Mouse (Mus musculus) heart, postnatal 10 days (tissue): ENCODE measurements at regions not wholly inside any gene's neighbourhood (a gene's known extent, or its start where the extent isn't known, plus 50 kb on each side); places are given as distances from the start of the nearest gene placed in this dataset.

Experiments
- DNase-seq, 2 experiments: peaks; one replicate each; pipeline ENCODE4 v3.0.0; 2021
- intact Hi-C: fragments of 180-260 bp; cut with DNase I; formaldehyde crosslinking; loops from one replicate; pipeline ENCODE4 v1.15.1; 2025

DNA sequence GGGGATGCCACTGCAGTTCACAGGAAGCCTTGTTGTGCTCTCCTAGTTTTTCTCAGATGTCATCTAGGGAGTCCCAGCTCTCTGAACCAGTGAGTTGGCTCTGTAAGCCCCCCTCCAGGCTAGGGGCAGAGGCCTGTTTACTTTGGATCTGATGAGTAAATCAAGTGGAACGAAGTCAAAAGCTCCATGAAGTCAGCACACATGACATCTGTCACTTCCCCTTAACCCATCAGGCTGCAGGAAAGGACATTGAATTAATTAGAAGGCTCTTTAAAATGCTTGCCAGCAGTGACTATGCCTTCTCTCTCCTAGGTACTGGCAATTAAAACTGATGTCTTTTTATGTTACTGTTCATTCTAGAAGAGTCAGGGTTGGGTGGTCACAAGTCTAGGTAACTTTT, 138.6 kb downstream of the Ackr3 start:
- intact Hi-C loops: no loop called here
- no peak for DNase-seq

DNA sequence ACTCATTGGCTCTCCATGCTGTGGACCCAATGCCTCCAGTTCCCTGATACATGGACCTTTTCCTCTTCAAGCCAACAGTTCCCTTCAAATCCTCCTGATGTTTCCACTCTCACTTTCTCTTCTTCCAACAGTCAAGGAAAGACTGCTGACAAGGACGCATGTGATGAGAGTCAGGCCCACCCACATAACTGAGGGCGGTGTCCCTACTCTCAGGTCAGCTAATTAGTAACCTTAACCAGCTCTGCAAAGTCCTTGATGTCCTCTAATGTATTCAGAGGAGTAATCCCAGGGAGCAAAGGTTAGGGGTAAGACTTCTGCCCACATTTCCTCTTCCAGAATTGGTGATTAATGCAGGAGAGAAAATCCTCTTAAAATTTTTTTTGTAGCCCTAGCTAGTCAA, 139.7 kb downstream of the Ackr3 start:
- intact Hi-C loops: no loop called here
- no peak for DNase-seq

DNA sequence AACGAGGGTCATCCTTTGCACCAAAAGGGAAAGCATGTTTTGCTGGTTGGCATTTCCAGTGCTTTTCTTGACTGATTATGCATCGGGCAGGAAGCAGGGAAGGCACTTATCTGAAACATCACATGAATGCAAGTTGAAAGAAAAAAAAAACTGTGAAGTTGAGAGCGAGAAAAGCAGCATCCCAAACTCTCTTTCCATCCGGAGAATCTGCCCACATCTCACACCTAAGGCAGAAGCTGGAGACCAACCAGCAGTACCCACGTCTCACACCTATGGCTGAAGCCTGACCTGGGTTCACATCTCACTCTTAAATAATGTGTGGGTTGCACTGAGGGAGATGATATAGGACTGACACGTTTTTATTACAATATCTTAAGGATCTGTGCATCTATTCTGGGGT, 143.3 kb downstream of the Ackr3 start:
- intact Hi-C loops: no loop called here
- DNase-seq: no peak

DNA sequence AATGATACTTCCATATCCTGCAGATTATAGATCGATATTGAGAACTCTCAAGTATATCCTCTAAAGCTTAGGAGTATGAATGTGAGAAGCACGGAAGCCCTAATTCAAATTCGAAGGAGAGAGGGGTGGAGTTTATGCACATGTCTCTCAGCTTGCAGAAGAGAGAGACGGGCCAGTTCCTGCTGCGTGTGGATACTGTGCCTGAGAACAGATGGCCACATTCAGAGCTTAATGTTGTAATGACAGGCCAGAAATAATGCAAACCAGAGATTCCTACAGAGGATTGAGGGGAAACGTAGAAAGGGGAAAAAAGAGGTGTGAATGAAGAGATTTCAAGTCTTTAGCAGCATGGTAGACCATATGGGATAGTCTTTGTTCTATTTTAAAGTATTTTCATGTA, 145.8 kb downstream of the Ackr3 start:
- intact Hi-C loops: no loop called here
- DNase-seq: no peak

DNA sequence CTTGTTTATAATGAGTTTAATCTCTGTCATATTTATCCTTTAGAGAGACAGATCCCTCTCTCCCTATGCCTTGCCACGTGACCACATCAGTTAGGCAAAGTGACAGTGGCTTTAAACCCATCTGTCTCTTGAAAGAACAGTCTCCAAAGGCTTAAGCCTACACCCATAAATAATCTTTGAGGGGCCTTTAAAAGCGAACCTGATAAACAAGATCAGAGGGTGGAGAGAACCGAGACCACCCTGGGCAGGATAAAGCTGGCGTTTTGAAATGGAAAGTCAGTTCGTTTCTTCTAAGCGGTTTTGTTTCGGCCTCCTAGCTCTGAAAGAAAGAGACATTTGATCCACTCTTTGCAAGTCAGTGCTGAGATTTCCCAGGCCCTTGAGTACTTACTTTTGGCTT, 149.5 kb downstream of the Ackr3 start:
- intact Hi-C loops: no loop called here
- no peak for DNase-seq

DNA sequence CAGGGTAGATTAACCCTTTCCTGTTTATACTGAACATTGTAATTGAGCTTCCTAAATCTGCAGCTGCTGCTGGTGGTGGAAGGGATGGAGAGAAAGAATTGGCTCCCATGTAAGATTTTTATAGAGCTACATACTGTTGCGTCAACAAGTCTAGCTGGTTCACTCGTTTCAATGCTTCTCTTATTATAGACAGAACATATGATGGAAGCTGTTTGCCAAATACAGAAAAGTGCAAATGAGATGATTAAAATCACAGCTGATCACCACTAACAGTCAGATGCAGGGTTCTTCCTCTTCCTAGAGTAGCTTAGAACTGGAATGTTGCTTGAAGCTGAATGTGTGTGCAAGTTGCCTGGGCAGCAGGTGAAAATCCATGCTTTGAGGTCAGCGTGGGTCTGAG, 152.8 kb downstream of the Ackr3 start:
- intact Hi-C loops: no loop called here
- DNase-seq: no peak

DNA sequence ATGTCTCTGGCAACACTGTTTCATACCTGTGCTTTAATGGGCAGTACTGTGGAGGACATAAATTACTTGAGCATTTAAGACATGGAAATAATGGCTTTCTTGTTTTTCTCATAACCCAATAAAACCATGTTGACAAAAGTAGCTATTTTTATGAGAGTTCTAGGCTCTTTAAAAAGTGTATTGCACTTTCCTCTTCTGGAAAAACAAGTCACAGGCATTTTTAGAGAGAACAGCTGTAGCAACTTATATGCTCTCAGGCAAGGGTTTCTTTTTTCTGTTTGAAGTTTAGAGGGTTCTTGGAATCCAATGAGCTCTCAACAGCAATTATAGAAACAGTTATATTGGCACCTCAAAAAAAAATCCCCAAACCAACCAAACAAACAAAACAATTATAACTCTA, 153.6 kb downstream of the Ackr3 start:
- DNase-seq: no peak
- intact Hi-C loops: no loop called here

DNA sequence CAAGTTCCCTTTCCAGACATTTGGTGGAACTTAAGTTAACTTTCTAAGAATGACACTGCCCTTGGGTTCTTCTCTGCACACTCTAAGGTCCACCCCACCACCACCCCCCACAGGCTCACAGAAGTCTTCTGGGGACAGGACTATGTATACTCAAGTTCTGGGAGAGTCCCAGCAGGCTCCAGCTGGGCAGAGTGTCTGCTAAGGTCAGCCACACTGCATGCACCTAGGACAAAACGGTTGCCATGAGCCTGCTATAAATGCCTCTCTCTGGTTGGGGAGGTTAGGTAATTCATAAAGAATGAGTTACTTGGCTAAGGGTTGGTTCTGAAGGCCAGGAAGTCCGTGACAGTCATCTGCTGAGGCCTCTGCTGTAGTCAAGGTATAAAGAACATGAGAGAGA, 155.2 kb downstream of the Ackr3 start:
- intact Hi-C loops: no loop called here
- peak; percentile 60 to 69 for DNase-seq

DNA sequence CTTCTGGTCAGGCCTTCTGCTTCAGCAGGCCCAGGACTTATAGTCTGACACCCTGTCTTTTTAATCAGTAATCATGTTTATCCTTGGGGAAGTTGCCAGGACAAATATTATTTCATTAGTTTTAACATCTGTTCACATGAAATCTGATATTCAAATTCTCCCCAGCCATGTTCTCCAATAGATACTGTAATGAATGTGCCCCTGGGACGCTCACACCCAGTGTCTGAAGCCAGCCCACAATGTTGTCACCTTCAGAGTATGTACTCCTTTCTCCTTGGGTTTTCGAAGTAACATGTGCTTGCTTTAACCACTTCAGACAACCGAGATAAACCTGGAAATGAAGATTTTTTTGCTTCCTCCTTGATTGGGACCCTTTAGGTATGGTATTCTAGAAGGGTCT, 156.3 kb downstream of the Ackr3 start:
- DNase-seq: peak; percentile 48 to 49
- intact Hi-C loops: loop anchor here (5.0 kb wide), 1 partner anchor 158 kb away; the partner anchor contains the start of gene Ackr3

DNA sequence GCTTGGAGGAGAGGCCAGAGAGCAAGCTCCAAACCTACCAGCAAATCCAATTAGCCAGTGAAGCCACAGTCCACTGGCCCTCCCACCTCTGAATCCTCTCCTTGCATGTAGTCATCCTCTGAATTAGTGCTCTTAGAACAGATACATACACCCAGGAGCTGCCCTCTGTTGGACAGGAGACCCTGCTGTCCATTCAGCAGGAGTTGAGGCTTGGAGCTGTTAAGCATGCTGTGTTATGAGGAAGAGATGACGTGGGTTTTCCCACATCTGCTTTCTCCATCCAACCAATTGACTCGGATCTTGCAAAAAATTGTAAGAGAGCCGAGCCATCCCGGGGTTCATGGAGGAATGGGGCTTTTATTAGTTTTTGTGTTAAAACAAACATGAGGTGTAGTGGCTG, 160.7 kb downstream of the Ackr3 start:
- intact Hi-C loops: loop anchor here (5.0 kb wide), 1 partner anchor 162 kb away; the partner anchor contains the start of gene Ackr3
- peak in 1 of 2 experiments; percentile 9 for DNase-seq

DNA sequence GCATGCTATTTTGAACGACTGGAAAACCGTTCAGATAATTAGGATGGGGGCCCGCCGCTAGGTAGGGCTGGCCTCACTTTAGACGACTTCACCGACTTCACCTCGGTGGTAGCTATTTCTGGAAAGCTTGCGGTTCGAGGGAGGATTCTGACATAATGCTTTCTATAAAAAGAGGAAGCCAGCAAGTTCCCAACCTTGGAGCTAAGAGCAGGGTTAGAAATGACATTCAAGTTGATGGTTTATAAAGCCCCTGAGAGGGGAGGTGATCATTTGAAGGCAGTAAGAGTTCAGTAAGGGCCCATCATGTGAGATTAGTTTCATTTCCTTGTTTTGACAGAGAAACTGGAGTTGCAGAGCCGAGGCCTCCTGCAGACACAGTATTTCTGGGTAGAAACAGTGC, 164.8 kb downstream of the Ackr3 start:
- intact Hi-C loops: no loop called here
- DNase-seq: peak; percentile 40 to 44

DNA sequence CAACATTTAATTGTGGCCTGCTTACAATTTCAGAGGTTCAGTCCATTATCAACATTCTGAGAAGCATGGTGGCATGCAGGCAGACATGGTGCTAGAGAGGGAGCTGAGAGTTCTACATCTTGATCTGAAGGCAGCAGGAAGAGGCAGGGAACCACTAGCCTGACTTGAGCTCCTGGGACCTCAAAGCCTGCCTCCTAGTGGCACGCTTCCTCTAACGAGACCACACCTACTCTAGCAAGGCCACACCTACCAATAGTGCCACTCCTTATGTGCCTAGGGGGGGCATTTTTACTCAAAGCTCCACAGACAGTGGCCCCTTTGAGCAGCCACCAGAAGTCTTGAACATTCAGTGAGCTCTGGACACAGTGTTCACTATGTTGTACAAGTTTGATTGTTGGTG, 165.5 kb downstream of the Ackr3 start:
- peak in 1 of 2 experiments; percentile 14 for DNase-seq
- intact Hi-C loops: no loop called here

DNA sequence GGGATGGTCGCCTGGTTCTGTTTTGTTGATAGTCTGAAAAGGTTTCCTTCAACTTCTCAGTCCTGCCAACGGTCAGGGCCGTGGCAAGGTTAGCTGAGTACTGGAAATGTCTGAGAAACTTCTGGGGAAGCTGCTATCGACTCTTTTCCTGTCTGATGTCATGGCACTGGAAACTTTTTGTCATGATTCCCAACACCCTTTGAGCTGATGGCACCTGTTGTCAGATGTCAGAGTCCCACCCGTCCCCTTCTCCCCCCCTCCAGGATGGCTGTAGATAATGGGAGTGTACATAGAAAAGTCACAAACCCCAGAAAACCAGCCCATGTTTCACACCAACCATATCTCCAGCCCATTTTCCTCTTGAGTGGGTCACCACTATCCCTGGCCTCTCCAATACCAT, 167.0 kb downstream of the Ackr3 start:
- DNase-seq: peak in 1 of 2 experiments; percentile 12
- intact Hi-C loops: no loop called here

DNA sequence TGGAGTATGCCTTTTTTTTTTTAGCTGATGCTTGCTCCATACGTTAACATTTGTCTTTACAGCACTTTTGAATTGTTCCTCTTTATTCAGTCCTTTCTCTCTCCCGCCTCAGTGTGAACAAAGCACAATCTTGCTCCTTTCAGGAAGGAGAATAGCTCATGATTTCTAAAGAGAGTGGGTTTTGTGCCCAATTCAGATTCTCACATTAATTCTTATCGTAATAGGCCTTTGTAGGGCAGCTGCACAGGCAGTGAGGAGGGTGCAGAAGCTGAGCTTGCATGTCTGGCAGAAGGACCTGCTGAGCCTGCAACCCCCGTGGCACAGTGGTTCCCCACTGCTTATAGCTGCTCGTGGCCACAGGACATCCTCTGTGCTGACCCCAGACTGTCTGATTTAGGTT, 169.2 kb downstream of the Ackr3 start:
- intact Hi-C loops: no loop called here
- no peak for DNase-seq

DNA sequence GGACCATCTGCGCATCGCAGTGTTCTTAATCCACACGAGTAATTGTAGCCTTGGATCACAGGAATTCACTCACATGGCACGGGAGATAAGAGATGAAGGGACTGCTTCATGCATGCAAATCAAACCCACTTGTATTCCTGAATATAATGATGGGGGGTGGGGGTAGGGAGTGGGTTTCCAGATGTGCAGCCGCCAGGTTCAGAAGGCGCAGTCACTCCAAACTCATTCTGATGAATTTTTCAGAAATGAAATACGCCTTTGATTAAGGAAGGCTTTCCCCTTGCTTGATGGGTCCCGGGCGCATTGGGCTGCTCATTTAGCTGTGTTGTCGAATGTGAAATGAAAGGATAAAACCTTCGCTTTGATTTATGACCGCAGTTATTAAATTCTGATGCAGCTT, 170.7 kb downstream of the Ackr3 start:
- intact Hi-C loops: no loop called here
- DNase-seq: no peak

DNA sequence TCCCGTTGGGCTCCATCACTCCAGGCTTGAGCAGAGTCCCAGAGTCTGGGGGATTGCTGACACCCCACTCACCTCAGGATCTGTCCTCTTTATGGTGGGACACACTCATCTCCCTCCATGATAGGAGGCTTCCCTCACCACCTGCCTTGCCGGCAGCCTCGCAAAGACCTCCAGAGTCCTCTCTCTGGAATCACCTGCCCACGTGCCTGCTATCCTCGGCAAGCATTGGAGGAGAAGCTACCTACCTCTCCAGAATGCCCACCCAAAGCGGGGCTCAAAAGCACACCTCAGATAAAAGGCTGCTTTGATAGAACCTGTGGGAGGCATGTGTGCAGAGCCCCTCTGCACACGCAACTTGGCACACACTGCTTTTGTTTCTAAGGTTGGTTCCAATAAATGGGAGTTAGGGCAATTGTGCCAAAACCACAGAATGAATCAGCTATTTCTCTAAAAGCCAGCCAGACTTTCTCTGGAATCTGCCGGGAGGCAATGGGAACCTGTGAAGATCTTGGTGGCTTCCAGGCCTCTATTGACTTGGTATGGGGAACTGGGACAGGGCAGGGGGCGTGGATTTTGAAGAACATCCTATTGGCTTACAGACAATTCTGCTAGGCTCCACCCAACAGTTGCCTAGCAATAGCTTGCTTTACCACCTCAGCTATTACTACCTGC, 176.4 kb downstream of the Ackr3 start:
- no peak for DNase-seq
- intact Hi-C loops: no loop called here

DNA sequence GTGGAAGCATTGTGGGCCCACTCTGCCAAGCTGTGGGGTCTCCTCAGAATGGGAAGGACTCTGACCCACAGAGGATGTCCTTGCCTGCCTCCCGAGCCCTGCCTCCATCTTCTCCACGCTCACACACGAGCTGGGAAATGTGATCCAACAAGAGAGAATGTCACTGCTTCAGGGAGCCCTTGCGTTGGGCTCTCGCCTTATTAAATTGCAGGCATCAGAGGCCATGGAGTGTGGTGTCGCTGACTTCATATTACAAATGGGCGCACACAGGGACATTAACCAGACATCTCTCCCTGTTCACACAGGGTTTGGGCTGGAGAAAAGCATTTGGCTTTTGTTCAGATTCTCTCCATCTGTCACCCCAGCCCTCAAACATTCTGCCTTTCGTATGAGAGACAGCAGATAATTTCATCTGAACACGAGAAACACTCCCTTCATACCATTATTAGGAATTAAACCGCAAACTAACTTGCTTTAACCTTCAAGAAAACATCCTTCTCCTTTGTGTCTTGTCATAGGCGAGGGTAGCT, 179.2 kb downstream of the Ackr3 start:
- intact Hi-C loops: no loop called here
- no peak for DNase-seq

DNA sequence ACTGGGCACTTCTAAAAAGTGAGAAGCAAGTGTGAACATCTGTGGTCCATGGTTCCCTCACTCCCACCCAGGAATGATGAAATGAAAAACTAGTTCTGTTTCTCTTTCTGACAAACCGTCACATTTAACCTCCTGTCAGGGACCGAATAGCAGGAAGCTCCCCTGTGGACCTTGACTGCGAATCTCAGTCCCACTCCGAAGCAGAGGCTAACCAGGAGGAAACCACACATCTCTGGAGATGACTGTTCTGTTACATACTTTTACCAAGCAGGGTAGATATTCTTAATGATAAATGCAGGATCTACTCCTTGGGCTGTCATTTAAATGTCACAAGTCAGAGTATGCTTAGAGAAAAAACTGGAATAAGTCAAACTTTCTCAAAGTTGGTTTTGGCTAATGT, 181.2 kb downstream of the Ackr3 start:
- intact Hi-C loops: no loop called here
- no peak for DNase-seq

DNA sequence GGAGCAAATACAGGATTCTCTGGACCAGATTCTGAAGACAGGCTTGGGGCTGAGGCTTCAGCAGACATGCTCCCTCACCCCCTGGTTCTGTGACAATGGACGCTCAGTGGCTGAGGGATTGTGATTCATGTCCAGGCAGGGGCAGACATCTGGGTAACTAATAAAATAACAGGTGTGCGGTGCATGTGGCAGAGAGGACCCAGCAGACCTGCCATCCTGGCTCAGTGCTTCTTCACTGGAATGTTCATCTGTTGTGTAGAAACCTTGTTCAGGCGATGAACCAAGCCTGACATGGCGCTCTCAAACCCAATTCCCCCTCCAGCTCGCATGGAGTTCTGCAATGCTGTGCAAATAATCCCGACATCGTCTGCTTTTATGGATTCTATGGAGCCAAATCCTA, 183.0 kb downstream of the Ackr3 start:
- intact Hi-C loops: no loop called here
- no peak for DNase-seq

DNA sequence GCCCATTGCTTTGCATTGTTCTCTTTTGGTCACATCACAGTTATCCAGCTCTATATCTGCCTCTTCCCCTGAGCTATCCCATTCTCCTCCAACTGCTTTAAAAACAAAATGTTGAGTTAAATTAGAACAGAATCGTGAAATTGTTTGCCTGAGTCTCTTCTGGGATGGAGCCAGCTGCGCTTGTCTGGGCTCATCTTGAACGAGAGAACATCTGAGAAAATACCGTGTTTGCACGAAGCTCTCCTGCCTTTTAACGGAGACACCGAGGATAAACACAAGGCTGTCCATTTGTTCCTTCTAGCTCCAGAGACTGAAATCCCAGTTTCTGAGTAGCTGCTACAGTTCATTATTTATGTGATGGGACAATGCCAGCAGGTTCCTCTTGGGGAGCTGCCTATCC, 186.6 kb downstream of the Ackr3 start:
- DNase-seq: no peak
- intact Hi-C loops: no loop called here

DNA sequence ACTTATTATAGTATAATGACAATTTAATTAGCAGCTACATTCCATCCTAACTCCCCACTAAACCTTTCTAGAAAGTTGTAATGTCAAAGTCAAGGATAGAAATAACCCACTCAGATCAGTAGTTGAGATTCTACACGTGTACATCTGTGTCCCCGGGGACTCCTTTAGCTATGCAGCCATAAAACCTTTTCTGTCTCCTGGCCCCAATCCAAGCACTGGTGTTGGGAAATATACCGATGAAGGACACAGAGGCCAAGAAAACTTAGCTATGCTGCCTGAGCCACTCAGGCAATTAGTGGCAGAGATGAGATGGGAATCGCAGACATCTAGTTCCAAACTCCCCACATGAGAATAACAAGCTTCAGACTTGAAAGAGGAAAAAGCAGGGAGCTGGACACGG, 190.1 kb downstream of the Ackr3 start:
- intact Hi-C loops: no loop called here
- DNase-seq: no peak

DNA sequence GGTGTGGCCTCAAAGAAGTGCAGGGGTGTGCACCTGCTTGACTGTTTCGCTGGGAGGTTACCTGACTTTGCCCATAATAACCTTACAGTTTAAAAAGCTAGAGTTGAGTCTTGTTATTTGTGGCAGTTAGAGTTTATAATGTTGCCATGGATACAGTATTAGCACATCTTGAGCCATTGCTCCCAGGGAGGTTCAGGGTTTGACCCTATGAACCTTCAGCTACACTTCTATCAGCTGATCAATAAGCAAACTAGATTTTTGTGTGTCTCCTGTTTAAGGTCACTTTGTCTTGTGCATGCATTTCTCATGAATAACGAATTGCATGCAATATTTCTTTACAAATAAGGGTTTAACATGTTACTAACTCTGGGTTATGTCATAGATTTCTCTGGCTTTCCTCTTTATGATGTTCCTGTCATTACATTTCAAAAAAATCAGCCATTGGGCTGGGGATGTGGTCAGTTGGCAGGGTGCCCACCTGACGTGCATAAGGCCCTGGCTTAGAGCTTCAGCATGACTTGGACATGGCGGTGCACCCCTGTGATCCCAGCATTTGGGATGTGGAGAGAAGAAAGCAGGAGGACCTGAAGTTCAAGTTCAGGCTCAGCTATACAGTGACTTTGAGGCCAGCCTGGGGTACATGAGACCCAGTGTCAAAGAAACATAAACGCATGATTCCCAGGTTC, 191.7 kb downstream of the Ackr3 start:
- no peak for DNase-seq
- intact Hi-C loops: no loop called here
